In genomic region chr19:6297641-6298040, GRCm38 (mm10) we compare ENCODE assay signal across 9 mouse cellular contexts. TPM values are rescaled to one million over a fixed set of nuclear protein-coding genes. Genes with fewer than 3 reads are reported as not detected.
A peak's percentile ranks its signal among the peaks of the same experiment; 100 is the strongest.
DNase-seq lines count a peak whose midpoint lies in the region; ATAC-seq lines count a peak whose summit lies in the region.
"Had no signal": no experiment of that assay in that cellular context is flagged by ENCODE, and none has a peak within 500 bp of the region (broad histone marks: within the 10 kb centered on the region; RNA-seq: fewer than 3 reads in every experiment).

No protein-coding gene starts in this region.

- H3K27me3 ChIP-seq in stomach, embryonic 15.5 days (replicated peaks), result no peaks in the 10 kb centered on the region
- H3K27me3 ChIP-seq in hindbrain, embryonic 16.5 days (replicated peaks; ENCODE audit: control insufficient read depth, insufficient read depth, low read length), result no peaks in the 10 kb centered on the region
- H3K27me3 ChIP-seq: embryonic facial prominence, embryonic 13.5 days had no signal

- H3K4me1 ChIP-seq in stomach, embryonic 15.5 days, result peaks cover 11% of the 10 kb centered on the region
- H3K4me1 ChIP-seq in hindbrain, embryonic 16.5 days (ENCODE audit: control insufficient read depth, insufficient read depth, low read depth, low read length), result peaks cover 4% of the 10 kb centered on the region; the same call in 1 of the 2 replicates

- 74% methylated on average over 9 of the region's 9 CpGs for WGBS in stomach, embryonic 15.5 days
- WGBS in hindbrain, embryonic 16.5 days, result 91% methylated on average over 9 of the region's 9 CpGs

- H3K9ac ChIP-seq in stomach, embryonic 15.5 days, result no peak overlapping the region
- H3K9ac ChIP-seq in hindbrain, embryonic 16.5 days (ENCODE audit: low read depth, low read length), result no peak overlapping the region
- H3K9ac ChIP-seq: embryonic facial prominence, embryonic 13.5 days had no signal

- DNase-seq in urinary bladder, postnatal 14 days (ENCODE audit: low spot score), result peak; percentile 79
- DNase-seq in urinary bladder, postnatal 4 days (ENCODE audit: low spot score in 2 of 2), result no peak
- peak; percentile 73 for DNase-seq in c-Kit-negative CD71-positive TER-119-positive erythroid progenitor cells, embryonic 14.5 days (ENCODE audit: low read depth, low spot score)
- DNase-seq in kidney, postnatal 25 days, result peak; percentile 55 to 63
- no peak for DNase-seq in cerebellum, postnatal 36 days
- DNase-seq in frontal cortex, adult 2 months (ENCODE audit: extremely low spot score in 1 of 2, low spot score in 1 of 2), result no peak

- H3K9me3 ChIP-seq in stomach, embryonic 15.5 days, result no peaks in the 10 kb centered on the region
- no peaks in the 10 kb centered on the region for H3K9me3 ChIP-seq in hindbrain, embryonic 16.5 days (ENCODE audit: control insufficient read depth, low read length)
- H3K9me3 ChIP-seq: embryonic facial prominence, embryonic 13.5 days had no signal

- peak; percentile 53; the same call in 1 of the 2 replicates for ATAC-seq in stomach, embryonic 15.5 days (ENCODE audit: insufficient read depth, low FRiP score, low read depth)
- ATAC-seq in hindbrain, embryonic 16.5 days, result no peak

- no peak overlapping the region for H3K4me2 ChIP-seq in stomach, embryonic 15.5 days
- no peak overlapping the region for H3K4me2 ChIP-seq in hindbrain, embryonic 16.5 days (ENCODE audit: low read length)
- H3K4me2 ChIP-seq: embryonic facial prominence, embryonic 13.5 days had no signal

- H3K4me3 ChIP-seq in stomach, embryonic 15.5 days (replicated peaks), result no peak overlapping the region
- H3K4me3 ChIP-seq in hindbrain, embryonic 16.5 days (ENCODE audit: low read length), result no peak overlapping the region
- H3K4me3 ChIP-seq: embryonic facial prominence, embryonic 13.5 days had no signal

- H3K27ac ChIP-seq in stomach, embryonic 15.5 days, result no peak overlapping the region
- H3K27ac ChIP-seq in hindbrain, embryonic 16.5 days (ENCODE audit: low read depth, low read length), result no peak overlapping the region
- H3K27ac ChIP-seq: embryonic facial prominence, embryonic 13.5 days had no signal

- peaks cover 36% of the 10 kb centered on the region for H3K36me3 ChIP-seq in stomach, embryonic 15.5 days
- peaks cover 35% of the 10 kb centered on the region for H3K36me3 ChIP-seq in hindbrain, embryonic 16.5 days (ENCODE audit: control insufficient read depth, insufficient read depth, low read length)

RNA-seq across cellular contexts. Expression of gene Cdc42bpg, which starts 8.6 kb away (rescaled TPM):
- polyA plus RNA-seq in stomach, embryonic 15.5 days (2015; fragmentation: Nextera tagmentation; extraction: Ambion mirVana), result 1.3 and 1.5 TPM in 2 replicates
- 0.26 and 0.31 TPM in 2 replicates for polyA plus RNA-seq in hindbrain, embryonic 16.5 days (2015; fragmentation: Nextera tagmentation; extraction: Ambion mirVana)
- polyA plus RNA-seq in frontal cortex, adult 2 months (2012; rRNA removed), result 3.2 and 3.3 TPM in 2 replicates

RNA-seq across cellular contexts. Expression of gene Ehd1, which starts 21.1 kb away (rescaled TPM):
- polyA plus RNA-seq in stomach, embryonic 15.5 days (2015; fragmentation: Nextera tagmentation; extraction: Ambion mirVana), result 67.3 and 73.4 TPM in 2 replicates
- 105 and 113 TPM in 2 replicates for polyA plus RNA-seq in hindbrain, embryonic 16.5 days (2015; fragmentation: Nextera tagmentation; extraction: Ambion mirVana)
- 48.4 and 49.3 TPM in 2 replicates for polyA plus RNA-seq in frontal cortex, adult 2 months (2012; rRNA removed)

RNA-seq across cellular contexts. Expression of gene Men1, which starts 37.1 kb away (rescaled TPM):
- polyA plus RNA-seq in stomach, embryonic 15.5 days (2015; fragmentation: Nextera tagmentation; extraction: Ambion mirVana), result 70.2 and 74.3 TPM in 2 replicates
- polyA plus RNA-seq in hindbrain, embryonic 16.5 days (2015; fragmentation: Nextera tagmentation; extraction: Ambion mirVana), result 68.4 and 85.0 TPM in 2 replicates
- polyA plus RNA-seq in frontal cortex, adult 2 months (2012; rRNA removed), result 67.6 and 68.4 TPM in 2 replicates

RNA-seq across cellular contexts. Expression of gene Map4k2, which starts 43.3 kb away (rescaled TPM):
- 11.4 and 13.8 TPM in 2 replicates for polyA plus RNA-seq in stomach, embryonic 15.5 days (2015; fragmentation: Nextera tagmentation; extraction: Ambion mirVana)
- 19.6 and 23.1 TPM in 2 replicates for polyA plus RNA-seq in hindbrain, embryonic 16.5 days (2015; fragmentation: Nextera tagmentation; extraction: Ambion mirVana)
- 193 and 205 TPM in 2 replicates for polyA plus RNA-seq in frontal cortex, adult 2 months (2012; rRNA removed)

RNA-seq across cellular contexts. Expression of gene Atg2a, which starts 56.2 kb away (rescaled TPM):
- polyA plus RNA-seq in stomach, embryonic 15.5 days (2015; fragmentation: Nextera tagmentation; extraction: Ambion mirVana), result 7.6 and 10.6 TPM in 2 replicates
- 11.7 and 16.7 TPM in 2 replicates for polyA plus RNA-seq in hindbrain, embryonic 16.5 days (2015; fragmentation: Nextera tagmentation; extraction: Ambion mirVana)
- polyA plus RNA-seq in frontal cortex, adult 2 months (2012; rRNA removed), result 29.3 and 31.2 TPM in 2 replicates

Comparison
In these comparisons a context has a peak if more than half of its experiments do, and no peak if none do; other contexts are left out.
1. DNase-seq: peak in urinary bladder, postnatal 14 days (single experiment), c-Kit-negative CD71-positive TER-119-positive erythroid progenitor cells, embryonic 14.5 days (single experiment) and kidney, postnatal 25 days (2 of 2); none in urinary bladder, postnatal 4 days (0 of 2), cerebellum, postnatal 36 days (0 of 2) and frontal cortex, adult 2 months (0 of 2).